Mouse (Mus musculus): ENCODE measurements around the gene Ccdc92. TPM values are rescaled to one million over a fixed set of nuclear protein-coding genes. Genes with fewer than 3 reads are reported as not detected.

Gene Ccdc92
- total and polyA plus RNA-seq, 3 experiments: 7.6 to 467 (median 40.3) TPM

DNA sequence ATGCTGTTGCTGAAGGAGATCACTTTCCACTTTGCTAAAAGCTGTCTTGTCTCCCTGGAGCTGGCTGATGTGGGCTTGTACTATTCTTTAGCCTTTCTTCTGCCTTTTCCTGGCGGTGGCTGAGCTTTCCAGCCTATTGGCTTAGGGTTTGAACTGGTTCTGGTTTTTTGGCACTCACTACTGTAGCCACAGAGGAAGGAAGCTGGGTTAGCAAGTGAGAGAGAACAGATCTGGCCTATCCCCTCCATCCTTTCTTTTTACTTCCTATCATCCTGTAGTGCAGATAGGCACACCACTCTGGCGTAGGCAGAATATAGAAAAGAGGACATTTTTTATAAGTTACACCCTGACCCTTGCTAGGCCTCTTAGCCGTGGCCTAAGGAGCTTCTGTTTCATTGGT is 10.9 kb upstream of the Ccdc92 start:
- no peaks in the 10 kb centered on the region for H3K9me3 ChIP-seq (replicated peaks; ENCODE audit: insufficient read depth, low read length)
- peaks cover 0 to 11% of the 10 kb centered on the region in 2 experiments for H3K36me3 ChIP-seq (ENCODE audit: control insufficient read depth in 1 of 2, insufficient read depth in 2 of 2, low read length in 2 of 2)
- H3K27me3 ChIP-seq (ENCODE audit: control insufficient read depth in 1 of 2, insufficient read depth in 2 of 2, low read length in 2 of 2): no peaks in the 10 kb centered on the region
- H3K79me2 ChIP-seq (ENCODE audit: control insufficient read depth, insufficient read depth, low read length, poor library complexity): peaks cover 16% of the 10 kb centered on the region; the same call in 1 of the 2 replicates
- no peak overlapping the region for H3K9ac ChIP-seq (ENCODE audit: control insufficient read depth, low read depth, low read length, poor library complexity, severe bottlenecking)
- H3K4me1 ChIP-seq (ENCODE audit: control insufficient read depth in 1 of 2, insufficient read depth in 2 of 2, low read length in 2 of 2): peaks cover 2 to 10% of the 10 kb centered on the region in 2 experiments
- H3K27ac ChIP-seq (ENCODE audit: control insufficient read depth, low read depth, low read length): no peak overlapping the region
- TF ChIP-seq USF2 (IDR thresholded peaks at IDR 0.05; ENCODE audit: borderline replicate concordance in 1 of 2, insufficient read depth in 1 of 2, low read depth in 1 of 2, low read length in 2 of 2): no peak
- TF ChIP-seq TAL1 (IDR thresholded peaks at IDR 0.05; ENCODE audit: low read length): no peak
- TF ChIP-seq POLR2AphosphoS5 (IDR thresholded peaks at IDR 0.05; ENCODE audit: borderline replicate concordance, low read depth, low read length): no peak
- no peak for TF ChIP-seq NELFE (IDR thresholded peaks at IDR 0.05; ENCODE audit: low read depth, low read length)
- TF ChIP-seq MYC (IDR thresholded peaks at IDR 0.05; ENCODE audit: low read depth, low read length): no peak
- TF ChIP-seq RAD21 (IDR thresholded peaks at IDR 0.05; ENCODE audit: low read depth, low read length): no peak
- no peak for TF ChIP-seq CHD2 (IDR thresholded peaks at IDR 0.05; ENCODE audit: low read length)
- H3K4me3 ChIP-seq (ENCODE audit: control insufficient read depth in 1 of 2, insufficient read depth in 1 of 2, low read depth in 2 of 2, low read length in 2 of 2): no peak overlapping the region
- peak; percentile 41 for DNase-seq (ENCODE audit: low read depth, low spot score)

DNA sequence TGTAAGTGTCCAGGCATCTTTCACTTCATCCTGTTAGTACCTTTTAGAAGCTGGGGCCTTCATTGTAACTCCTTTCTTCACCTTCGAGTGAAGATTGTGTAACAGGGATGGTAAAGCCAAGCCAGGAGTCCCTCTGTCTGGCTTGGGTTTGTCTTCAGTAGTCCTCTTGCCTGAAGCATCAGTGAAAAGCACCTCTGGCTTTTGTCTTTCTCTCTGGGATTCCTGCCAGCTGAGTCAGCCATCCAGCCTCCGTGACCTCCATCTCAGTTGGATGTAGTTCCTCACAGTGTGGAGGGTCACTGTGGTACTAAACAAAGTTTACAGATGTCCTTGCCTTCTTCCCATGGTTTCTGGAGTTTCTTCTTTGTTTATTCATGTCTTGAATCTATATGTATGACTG is 9.8 kb upstream of the Ccdc92 start:
- H3K9ac ChIP-seq (ENCODE audit: control insufficient read depth, low read depth, low read length, poor library complexity, severe bottlenecking): no peak overlapping the region
- peaks cover 2 to 10% of the 10 kb centered on the region in 2 experiments for H3K4me1 ChIP-seq (ENCODE audit: control insufficient read depth in 1 of 2, insufficient read depth in 2 of 2, low read length in 2 of 2)
- TF ChIP-seq TAL1 (IDR thresholded peaks at IDR 0.05; ENCODE audit: low read length): no peak
- no peak for TF ChIP-seq UBTF (IDR thresholded peaks at IDR 0.05; ENCODE audit: borderline replicate concordance, insufficient read depth, low read depth, low read length)
- no peak for TF ChIP-seq ZC3H11A (IDR thresholded peaks at IDR 0.05; ENCODE audit: low read depth, low read length)
- TF ChIP-seq NRF1 (IDR thresholded peaks at IDR 0.05; ENCODE audit: insufficient read depth, low read depth, low read length, poor library complexity, severe bottlenecking): no peak
- TF ChIP-seq RAD21 (IDR thresholded peaks at IDR 0.05; ENCODE audit: low read depth, low read length): no peak
- TF ChIP-seq E2F4 (IDR thresholded peaks at IDR 0.05; ENCODE audit: borderline replicate concordance, low read depth, low read length): no peak
- H3K36me3 ChIP-seq (ENCODE audit: control insufficient read depth in 1 of 2, insufficient read depth in 2 of 2, low read length in 2 of 2): peaks cover 0 to 11% of the 10 kb centered on the region in 2 experiments
- no peak overlapping the region for H3K4me3 ChIP-seq (ENCODE audit: control insufficient read depth in 1 of 2, insufficient read depth in 1 of 2, low read depth in 2 of 2, low read length in 2 of 2)
- H3K79me2 ChIP-seq (ENCODE audit: control insufficient read depth, insufficient read depth, low read length, poor library complexity): peaks cover 20% of the 10 kb centered on the region
- H3K27me3 ChIP-seq (ENCODE audit: control insufficient read depth in 1 of 2, insufficient read depth in 2 of 2, low read length in 2 of 2): no peaks in the 10 kb centered on the region
- H3K27ac ChIP-seq (ENCODE audit: control insufficient read depth, low read depth, low read length): no peak overlapping the region
- no peaks in the 10 kb centered on the region for H3K9me3 ChIP-seq (replicated peaks; ENCODE audit: insufficient read depth, low read length)
- DNase-seq (ENCODE audit: low read depth, low spot score): no peak

DNA sequence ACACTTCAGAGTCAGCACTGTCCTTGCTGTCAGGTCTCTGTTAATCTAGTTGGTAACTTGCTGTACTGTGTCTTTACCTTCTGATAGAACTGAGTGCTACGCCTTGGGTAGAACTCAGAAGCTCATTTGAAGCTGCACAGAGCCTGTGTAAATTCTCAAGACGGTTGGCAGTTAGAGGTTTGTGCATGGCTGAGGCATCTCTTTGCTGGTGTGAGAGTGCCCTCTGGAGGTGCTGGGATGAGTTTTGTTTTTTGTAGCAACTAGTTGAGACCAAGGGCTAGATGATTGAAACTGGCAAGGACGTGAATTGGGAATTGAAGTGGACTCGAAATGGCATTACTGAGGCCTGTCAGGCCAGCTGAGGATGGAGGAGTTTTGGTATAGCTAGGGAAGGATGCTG is 6.8 kb upstream of the Ccdc92 start:
- no peak overlapping the region for H3K27ac ChIP-seq (ENCODE audit: control insufficient read depth, low read depth, low read length)
- peak; percentile 54 for DNase-seq (ENCODE audit: low read depth, low spot score)
- H3K9me3 ChIP-seq (replicated peaks; ENCODE audit: insufficient read depth, low read length): no peaks in the 10 kb centered on the region
- peaks cover 27% of the 10 kb centered on the region for H3K79me2 ChIP-seq (ENCODE audit: control insufficient read depth, insufficient read depth, low read length, poor library complexity)
- TF ChIP-seq RAD21 (IDR thresholded peaks at IDR 0.05; ENCODE audit: low read depth, low read length): peak; percentile 78
- TF ChIP-seq KAT2A (conservative IDR thresholded peaks at IDR 0.05; ENCODE audit: low read depth, low read length): no peak
- no peak for TF ChIP-seq CHD2 (IDR thresholded peaks at IDR 0.05; ENCODE audit: low read length)
- TF ChIP-seq SMC3 (IDR thresholded peaks at IDR 0.05; ENCODE audit: low read depth, low read length): peak; percentile 74
- TF ChIP-seq CTCF (IDR thresholded peaks at IDR 0.05 in 2 of 3, conservative IDR thresholded peaks at IDR 0.05 in 1 of 3; ENCODE audit: control insufficient read depth in 1 of 3, insufficient read depth in 1 of 3, low read depth in 2 of 3, low read length in 3 of 3, poor library complexity in 1 of 3, severe bottlenecking in 1 of 3): peak in 2 of 3 experiments; percentile 59 to 74; a peak in 5 of 6 replicates
- H3K36me3 ChIP-seq (ENCODE audit: control insufficient read depth in 1 of 2, insufficient read depth in 2 of 2, low read length in 2 of 2): peaks cover 0 to 20% of the 10 kb centered on the region in 2 experiments
- no peaks in the 10 kb centered on the region for H3K27me3 ChIP-seq (ENCODE audit: control insufficient read depth in 1 of 2, insufficient read depth in 2 of 2, low read length in 2 of 2)
- H3K9ac ChIP-seq (ENCODE audit: control insufficient read depth, low read depth, low read length, poor library complexity, severe bottlenecking): no peak overlapping the region
- no peak overlapping the region for H3K4me3 ChIP-seq (ENCODE audit: control insufficient read depth in 1 of 2, insufficient read depth in 1 of 2, low read depth in 2 of 2, low read length in 2 of 2)
- H3K4me1 ChIP-seq (ENCODE audit: control insufficient read depth in 1 of 2, insufficient read depth in 2 of 2, low read length in 2 of 2): peaks cover 2 to 13% of the 10 kb centered on the region in 2 experiments
